Mouse (Mus musculus) MEL (cell line): ENCODE measurements around the gene Prss34.

Experiments used
- CTCF ChIP-seq, 3 experiments: IDR thresholded peaks in 2 of 3; conservative IDR thresholded peaks in 1 of 3; 2 replicates each; pipeline ENCODE4 v1.5.1; 2011 to 2012; ENCODE audit warnings: low read length in 3 of 3, low read depth in 2 of 3, mild to moderate bottlenecking in 2 of 3, improper control_type of control experiment in 1 of 3, inconsistent platforms in 1 of 3, mixed read lengths in 1 of 3, moderate library complexity in 1 of 3; ENCODE audit not compliant: control insufficient read depth in 1 of 3, insufficient read depth in 1 of 3, poor library complexity in 1 of 3, severe bottlenecking in 1 of 3
- EP300 ChIP-seq, 2 experiments: IDR thresholded peaks; 2 replicates each; pipeline ENCODE4 v1.6.1; 2011; ENCODE audit warnings: improper control_type of control experiment in 2 of 2, low read length in 2 of 2, low read depth in 1 of 2, mild to moderate bottlenecking in 1 of 2
- MAX ChIP-seq: IDR thresholded peaks from 2 replicates; pipeline ENCODE4 v1.6.1; 2011; ENCODE audit warnings: low read length, improper control_type of control experiment
- POLR2A ChIP-seq, 2 experiments: IDR thresholded peaks; 2 replicates each; pipeline ENCODE4 v1.6.1; 2011 to 2012; ENCODE audit warnings: low read length in 2 of 2, mild to moderate bottlenecking in 2 of 2, control low read depth in 1 of 2, improper control_type of control experiment in 1 of 2, low read depth in 1 of 2, moderate library complexity in 1 of 2; ENCODE audit not compliant: control insufficient read depth in 1 of 2, insufficient read depth in 1 of 2, poor library complexity in 1 of 2
- POLR2AphosphoS5 ChIP-seq: IDR thresholded peaks from 2 replicates; pipeline ENCODE4 v1.6.1; 2012; ENCODE audit warnings: low read depth, borderline replicate concordance, mild to moderate bottlenecking, inconsistent platforms, low read length, moderate library complexity, mixed read lengths
- TAL1 ChIP-seq: IDR thresholded peaks from 2 replicates; pipeline ENCODE4 v1.6.1; 2012; ENCODE audit warnings: mild to moderate bottlenecking, inconsistent platforms, low read length, moderate library complexity, mixed read lengths
- ZNF384 ChIP-seq: IDR thresholded peaks from 2 replicates; pipeline ENCODE4 v1.6.1; 2012; ENCODE audit warnings: low read depth, mild to moderate bottlenecking, inconsistent platforms, low read length, improper control_type of control experiment

DNA sequence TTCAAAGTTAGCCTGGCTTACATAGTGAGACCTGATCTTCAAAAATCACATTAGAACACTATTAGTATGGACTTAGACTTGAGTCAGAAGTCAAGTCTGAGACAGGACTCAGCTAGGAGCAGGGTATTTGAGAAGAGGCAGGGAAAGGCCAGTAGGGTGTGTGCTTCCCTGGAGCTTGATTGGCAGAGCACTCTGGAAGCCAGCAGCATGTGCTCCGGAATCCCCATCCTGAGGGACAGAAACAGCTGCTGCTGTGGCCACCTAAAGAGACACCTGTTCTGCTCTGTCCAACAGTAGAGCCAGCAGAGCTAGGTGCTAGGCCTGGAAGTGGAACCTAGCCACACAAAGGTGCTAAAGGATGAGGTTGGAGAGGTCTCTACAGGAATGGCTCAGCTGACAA is 4.1 kb upstream of the Prss34 start:
- no peak for TF ChIP-seq CTCF (IDR thresholded peaks at IDR 0.05 in 2 of 3, conservative IDR thresholded peaks at IDR 0.05 in 1 of 3; ENCODE audit: control insufficient read depth in 1 of 3, insufficient read depth in 1 of 3, low read depth in 2 of 3, low read length in 3 of 3, poor library complexity in 1 of 3, severe bottlenecking in 1 of 3)
- no peak for TF ChIP-seq POLR2A (IDR thresholded peaks at IDR 0.05; ENCODE audit: control insufficient read depth in 1 of 2, insufficient read depth in 1 of 2, low read depth in 1 of 2, low read length in 2 of 2, poor library complexity in 1 of 2)
- TF ChIP-seq MAX, result no peak
- no peak for TF ChIP-seq EP300 (IDR thresholded peaks at IDR 0.05; ENCODE audit: low read depth in 1 of 2, low read length in 2 of 2)
- TF ChIP-seq POLR2AphosphoS5, result no peak
- no peak for TF ChIP-seq TAL1
- TF ChIP-seq ZNF384, result no peak
